Mouse (Mus musculus) heart, postnatal 0 days (tissue): ENCODE results near the gene Tank. TPM values are rescaled to one million over a fixed set of nuclear protein-coding genes. Genes with fewer than 3 reads are reported as not detected.
A peak's percentile ranks its signal among the peaks of the same experiment; 100 is the strongest.

ENCODE experiments used
- ATAC-seq: fragments of 200-750 bp; cut with Nextera tagmentation; 2 replicates; pipeline ENCODE4 v1.8.0; 2017; ENCODE audit warnings: low read depth, moderate number of reproducible peaks, moderate library complexity; ENCODE audit not compliant: insufficient read depth
- DNase-seq: peaks from one replicate; pipeline ENCODE4 v3.0.0-alpha.2; 2016; ENCODE audit warnings: low spot score
- H3K27ac ChIP-seq: fragments of 300-500 bp; sonication (generic); 2 replicates; pipeline ENCODE4 v1.5.1; 2014; ENCODE audit warnings: low read depth, mild to moderate bottlenecking
- H3K27me3 ChIP-seq: fragments of 300-500 bp; sonication (generic); 2 replicates; pipeline ENCODE4 v1.6.1; 2014; ENCODE audit warnings: low read length, mixed read lengths; ENCODE audit not compliant: control insufficient read depth, insufficient read depth
- H3K36me3 ChIP-seq: fragments of 300-500 bp; sonication (generic); replicated peaks from 2 replicates; pipeline ENCODE4 v1.6.1; 2014; ENCODE audit warnings: low read length, mixed read lengths; ENCODE audit not compliant: control insufficient read depth, insufficient read depth
- H3K4me1 ChIP-seq: fragments of 300-500 bp; sonication (generic); 2 replicates; pipeline ENCODE4 v1.6.1; 2014; ENCODE audit warnings: antibody characterized with exemption; ENCODE audit not compliant: control insufficient read depth, insufficient read depth
- H3K4me2 ChIP-seq: fragments of 300-500 bp; sonication (generic); 2 replicates; pipeline ENCODE4 v1.6.1; 2014; ENCODE audit warnings: low read depth, mild to moderate bottlenecking, low read length, moderate library complexity
- H3K4me3 ChIP-seq: fragments of 300-500 bp; sonication (generic); 2 replicates; pipeline ENCODE4 v1.5.1; 2014; ENCODE audit warnings: low read depth, low read length
- H3K9ac ChIP-seq: fragments of 300-500 bp; sonication (generic); replicated peaks from 2 replicates; pipeline ENCODE4 v1.6.1; 2014; ENCODE audit warnings: low read depth, low read length, mixed read lengths
- H3K9me3 ChIP-seq: fragments of 300-500 bp; sonication (generic); replicated peaks from 2 replicates; pipeline ENCODE4 v1.6.1; 2016; ENCODE audit warnings: low read length; ENCODE audit not compliant: control insufficient read depth
- CTCF ChIP-seq: IDR thresholded peaks from 2 replicates; pipeline ENCODE4 v1.5.1; 2016; ENCODE audit warnings: antibody characterized with exemption, control low read depth, low read depth
- EP300 ChIP-seq: IDR thresholded peaks from 2 replicates; pipeline ENCODE4 v1.6.1; 2016; ENCODE audit warnings: antibody characterized with exemption, low read depth
- WGBS: fragments of 180-500 bp; shearing (Covaris S2); extraction: QIAGEN DNeasy Blood & Tissue Kit; methylation state at CpG from one replicate; pipeline ENCODE4 v1.1.7; 2014; 5-methylcytosine and 5-hydroxymethylcytosine counted together
- polyA plus RNA-seq: library from polyadenylated mRNA; unstranded; fragments of >200 nt; fragmentation: Nextera tagmentation; extraction: Ambion mirVana; gene quantifications from 2 replicates; pipeline ENCODE4 v1.2.1, GENCODE M21; 2015
- total RNA-seq: library from RNA; depleted of rRNA; stranded (reverse); fragments of >200 nt; gene quantifications from 2 replicates; pipeline ENCODE4 v1.2.3, GENCODE M21; 2014; ENCODE audit warnings: low replicate concordance

The Tank gene
- total and polyA plus RNA-seq, 2 experiments from 2014 or later = 17.3 to 22.2 TPM

DNA sequence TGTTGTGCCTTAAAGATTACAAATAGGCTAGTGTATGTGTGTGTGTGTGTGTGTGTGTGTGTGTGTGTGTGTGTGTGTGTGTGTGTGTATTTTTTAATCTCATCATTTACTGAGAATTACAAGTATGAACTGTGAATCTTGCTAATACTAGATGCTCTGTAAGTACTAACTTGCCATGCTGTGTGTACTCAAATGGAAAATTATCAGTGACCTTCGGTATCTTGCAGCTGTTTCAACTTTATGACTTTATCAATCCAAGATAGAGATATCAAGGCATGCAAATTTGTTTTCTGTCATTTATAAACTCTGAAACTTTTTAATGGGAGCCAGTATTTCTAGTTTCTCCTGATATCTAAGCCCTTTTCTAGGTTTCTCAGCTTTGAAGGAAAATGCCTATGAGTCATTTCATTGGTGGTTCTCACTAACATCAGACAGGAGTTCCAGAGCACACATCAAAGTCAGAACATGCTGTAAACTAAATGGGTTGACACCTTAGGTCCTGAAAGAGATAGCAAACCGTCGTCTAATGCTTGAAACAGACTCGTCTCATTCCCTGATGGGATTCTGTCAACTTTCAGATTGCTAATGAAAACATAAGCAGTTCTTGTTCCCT, 6.9 kb upstream of the Tank start:
- H3K9ac ChIP-seq = no peak overlapping the region
- H3K9me3 ChIP-seq = no peaks in the 10 kb centered on the region
- H3K36me3 ChIP-seq = no peaks in the 10 kb centered on the region
- H3K4me1 ChIP-seq = no peaks in the 10 kb centered on the region
- H3K4me2 ChIP-seq = no peak overlapping the region
- ATAC-seq = no peak
- DNase-seq = no peak
- no peak overlapping the region for H3K4me3 ChIP-seq
- H3K27ac ChIP-seq = no peak overlapping the region
- 34% methylated on average over 4 of the region's 4 CpGs for WGBS
- H3K27me3 ChIP-seq = no peaks in the 10 kb centered on the region
- TF ChIP-seq CTCF (no peak), EP300 (no peak)

- H3K4me1 ChIP-seq = no peaks in the 10 kb centered on the region
- 60% methylated on average over 3 of the region's 3 CpGs for whole genome bisulfite sequencing
- no peak overlapping the region for H3K4me3 ChIP-seq
- DNase-seq = no peak
- H3K27ac ChIP-seq = no peak overlapping the region
- no peaks in the 10 kb centered on the region for H3K36me3 ChIP-seq
- no peaks in the 10 kb centered on the region for H3K9me3 ChIP-seq
- ATAC-seq = no peak
- no peak overlapping the region for H3K9ac ChIP-seq
- H3K27me3 ChIP-seq = no peaks in the 10 kb centered on the region
- no peak overlapping the region; the same call in 1 of the 2 replicates for H3K4me2 ChIP-seq
- TF ChIP-seq CTCF (no peak), EP300 (no peak)
These were observed 1.9 kb upstream of the Tank start for GRCm38 (mm10) chr2:61576497-61576896.

DNA sequence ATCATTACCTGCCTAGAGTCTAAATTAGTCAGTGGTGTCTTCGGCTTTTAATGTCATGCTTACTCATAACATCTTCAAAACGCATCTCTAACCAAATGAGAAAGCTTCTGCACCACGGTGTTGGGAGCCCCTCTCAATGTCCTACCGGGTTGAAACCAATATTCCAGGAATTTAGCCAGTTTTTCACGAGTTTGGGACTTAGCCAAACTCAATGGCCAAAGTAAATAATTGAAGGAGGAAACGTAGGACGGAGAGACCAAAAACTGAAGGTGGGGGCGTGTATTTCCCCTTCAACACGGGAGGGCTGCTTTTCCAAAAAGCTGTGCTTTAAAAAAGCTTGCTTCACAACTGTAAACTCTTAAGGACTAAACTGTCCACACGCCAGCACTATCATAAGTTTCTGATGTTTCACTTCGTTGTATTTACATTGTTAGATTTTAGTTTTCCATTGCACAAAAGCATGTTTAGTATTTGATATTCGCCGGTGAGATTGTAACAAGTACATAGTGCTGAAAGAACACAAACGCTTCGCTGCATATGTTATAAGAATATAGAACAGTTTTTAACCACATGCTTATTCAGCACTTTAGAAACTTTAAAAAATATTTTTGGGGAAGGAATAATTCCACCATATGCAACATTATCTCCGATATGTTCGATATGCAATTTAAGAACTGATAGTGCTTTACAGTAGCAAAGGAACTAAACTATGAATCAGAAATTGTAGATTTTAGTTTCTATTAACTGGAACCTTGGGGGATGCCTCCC, 1.3 kb upstream of the Tank start:
- no peaks in the 10 kb centered on the region for H3K36me3 ChIP-seq
- H3K4me2 ChIP-seq = peak overlapping the region; percentile 34
- H3K27ac ChIP-seq = no peak overlapping the region
- 61% methylated on average over 17 of the region's 17 CpGs for WGBS
- DNase-seq = peak; percentile 12
- TF ChIP-seq CTCF (no peak), EP300 (no peak)
- H3K4me1 ChIP-seq = no peaks in the 10 kb centered on the region
- H3K27me3 ChIP-seq = no peaks in the 10 kb centered on the region
- no peak for ATAC-seq
- no peak overlapping the region for H3K4me3 ChIP-seq
- no peak overlapping the region for H3K9ac ChIP-seq
- H3K9me3 ChIP-seq = no peaks in the 10 kb centered on the region

DNA sequence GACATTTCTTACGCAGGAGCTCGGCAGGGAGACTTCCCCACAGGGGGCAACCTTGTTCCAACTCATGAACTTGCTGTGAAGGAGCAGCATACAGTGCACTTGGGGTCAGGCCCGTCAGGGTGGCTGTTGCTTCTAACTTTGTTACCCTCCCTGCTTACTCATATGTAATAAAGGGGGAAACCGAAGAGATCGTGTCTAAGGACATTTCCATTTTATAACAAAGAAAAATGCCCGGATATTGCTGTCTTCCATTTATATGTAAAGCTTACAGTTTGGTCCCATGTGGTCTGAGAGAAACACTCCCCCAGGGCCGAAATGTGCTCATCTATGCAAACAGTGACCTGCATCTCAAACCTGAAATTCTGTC, 706 bp upstream of the Tank start:
- ATAC-seq = no peak
- H3K4me2 ChIP-seq = peak overlapping the region; percentile 12; the same call in 1 of the 2 replicates

GRCm38 (mm10) chr2:61579501-61579990, 1.2 kb downstream of the Tank start:
- no peak for TF ChIP-seq CTCF
- TF ChIP-seq EP300 = no peak
- ATAC-seq (no peak), DNase-seq (no peak)
- Histone ChIP-seq H3K27me3 (no peaks in the 10 kb centered on the region), H3K4me3 (no peak overlapping the region), H3K4me2 (no peak overlapping the region), H3K27ac (no peak overlapping the region), H3K9ac (no peak overlapping the region), H3K36me3 (no peaks in the 10 kb centered on the region), H3K9me3 (no peaks in the 10 kb centered on the region), H3K4me1 (no peaks in the 10 kb centered on the region)
- WGBS = 43% methylated on average over 3 of the region's 3 CpGs

More for the DNA sequence above, 706 bp upstream of the Tank start:
- Histone ChIP-seq H3K4me3 (no peak overlapping the region), H3K4me1 (no peaks in the 10 kb centered on the region), H3K27me3 (no peaks in the 10 kb centered on the region), H3K9me3 (no peaks in the 10 kb centered on the region), H3K9ac (no peak overlapping the region), H3K27ac (no peak overlapping the region), H3K36me3 (no peaks in the 10 kb centered on the region)
- 0 out of 2 replicates have a peak, but pooled peaks have one; percentile 7 for TF ChIP-seq CTCF
- no peak for TF ChIP-seq EP300
- DNase-seq = no peak
- WGBS = 57% methylated on average over 7 of the region's 7 CpGs
